Mouse (Mus musculus) spleen, embryonic (tissue): ENCODE measurements around the gene H2-M10.4.
"Not testable (repeated sequence)": the region's sequence is repeated elsewhere in the genome, so short reads cannot be mapped to it uniquely, and the experiment has no call there.

Experiments
- CTCF ChIA-PET: fragments of 350-600 bp; sonication (Branson Sonifier 250); formaldehyde crosslinking; loops from one replicate; lab custom pipeline; 2022; lab: Charles Lee

Gene H2-M10.4

DNA sequence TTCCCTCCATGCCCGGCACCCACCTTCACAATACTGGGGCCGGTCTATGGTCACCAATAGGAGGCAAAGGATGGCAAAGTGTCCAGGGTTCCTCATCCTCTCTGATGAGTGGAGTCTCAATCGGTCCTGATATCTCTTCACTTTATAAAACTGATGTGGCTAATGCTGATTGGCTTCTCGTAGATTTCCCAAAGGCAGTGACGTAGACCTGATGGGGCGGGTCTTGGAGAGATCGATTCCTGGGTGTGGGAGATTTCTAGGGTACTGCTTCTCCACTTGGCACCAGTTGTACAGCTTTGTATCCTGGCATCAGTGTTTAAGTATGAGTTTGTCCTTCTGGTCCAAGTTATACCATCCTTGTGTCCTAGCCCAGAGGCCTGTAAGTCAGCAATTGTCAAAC lies at the start of gene H2-M10.4:
Gene H2-M10.4 (minus strand): TSS at position 101 of the 400 bp plus-strand sequence.
- CTCF ChIA-PET, result no interaction called here

DNA sequence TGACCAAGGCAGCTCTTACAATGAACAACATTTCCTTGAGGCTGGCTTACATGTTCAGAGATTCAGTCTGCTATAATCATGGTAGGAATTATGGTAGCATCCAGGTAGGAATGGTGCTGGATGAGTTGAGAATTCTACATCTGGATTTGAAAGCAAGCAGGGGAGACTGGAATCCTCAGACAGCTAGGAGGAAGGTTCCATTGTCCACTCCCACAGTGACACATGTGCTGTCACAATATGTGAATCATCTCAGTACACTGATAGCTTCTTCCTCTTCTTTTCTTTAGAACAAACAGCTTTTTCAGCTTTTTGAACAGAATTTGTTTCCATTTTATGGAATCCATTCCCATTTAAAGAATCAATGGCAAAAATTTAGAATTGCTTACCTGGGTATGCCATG lies 41.8 kb upstream of the H2-M10.4 start:
- CTCF ChIA-PET, result no interaction called here

DNA sequence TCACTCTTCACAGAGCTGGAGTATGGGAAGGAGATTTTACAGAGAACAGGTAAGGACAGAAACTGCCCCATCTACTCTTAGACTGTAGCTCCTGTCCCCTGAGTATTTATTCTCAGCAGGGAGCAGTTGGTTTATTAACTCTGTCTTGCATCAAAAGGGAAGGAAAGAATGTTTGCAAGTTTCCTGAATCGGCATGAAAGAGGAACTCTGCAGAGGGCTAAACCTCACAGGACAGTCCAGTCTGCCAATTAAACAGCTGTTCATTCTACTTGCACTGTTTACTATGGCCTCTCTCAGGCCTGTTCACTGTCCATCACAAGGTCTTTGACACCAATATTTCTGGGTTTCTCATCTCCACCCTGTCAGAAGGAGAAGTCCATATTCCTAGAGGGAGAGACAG lies 38.3 kb upstream of the H2-M10.4 start:
- CTCF ChIA-PET, result no interaction called here

DNA sequence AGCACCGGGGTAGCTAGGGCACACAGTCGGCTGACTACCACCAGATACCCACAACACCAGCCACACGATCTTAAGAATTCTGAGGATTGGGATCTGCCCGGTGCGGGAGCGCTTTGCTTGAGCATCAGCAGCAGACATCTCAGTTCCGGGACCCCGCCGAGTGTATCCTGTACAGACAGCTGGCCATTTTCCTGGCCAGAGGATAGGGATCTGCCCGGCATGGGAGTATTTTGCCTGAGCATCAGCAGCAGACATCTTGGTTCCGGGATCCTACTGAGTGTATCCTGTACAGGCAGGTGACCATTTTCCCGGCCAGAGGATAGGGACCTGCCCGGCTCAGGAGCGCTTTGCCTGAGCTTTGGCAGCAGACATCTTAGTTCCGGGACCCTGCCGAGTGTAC lies 26.0 kb upstream of the H2-M10.4 start:
- CTCF ChIA-PET, result not testable (repeated sequence)

DNA sequence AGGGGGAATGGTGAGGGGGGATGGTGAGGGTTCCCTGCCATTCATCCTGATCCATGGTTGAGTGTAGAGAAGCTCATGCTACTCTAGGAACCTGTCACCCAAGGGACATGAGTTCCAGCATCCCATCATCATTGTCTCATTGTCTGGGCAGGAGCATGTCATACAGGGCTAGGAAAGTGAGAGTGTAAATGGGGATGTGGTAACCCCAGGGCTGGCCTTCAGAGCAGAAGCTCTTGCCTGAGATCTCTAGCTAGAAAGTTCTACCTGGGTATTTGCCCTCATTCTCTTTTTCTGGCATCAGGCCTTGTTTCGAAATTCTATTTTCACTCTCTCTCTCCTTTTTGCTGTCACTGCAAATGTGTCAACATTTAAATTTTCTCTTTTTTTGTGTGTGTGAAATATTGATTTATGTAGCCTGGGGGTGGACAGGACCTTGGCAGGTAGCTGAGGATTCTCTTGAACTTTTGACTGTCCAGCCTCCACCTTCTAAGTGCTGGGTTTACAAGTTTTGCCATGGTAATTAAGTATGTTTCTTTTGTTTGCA lies 24.6 kb upstream of the H2-M10.4 start:
- CTCF ChIA-PET, result no interaction called here

DNA sequence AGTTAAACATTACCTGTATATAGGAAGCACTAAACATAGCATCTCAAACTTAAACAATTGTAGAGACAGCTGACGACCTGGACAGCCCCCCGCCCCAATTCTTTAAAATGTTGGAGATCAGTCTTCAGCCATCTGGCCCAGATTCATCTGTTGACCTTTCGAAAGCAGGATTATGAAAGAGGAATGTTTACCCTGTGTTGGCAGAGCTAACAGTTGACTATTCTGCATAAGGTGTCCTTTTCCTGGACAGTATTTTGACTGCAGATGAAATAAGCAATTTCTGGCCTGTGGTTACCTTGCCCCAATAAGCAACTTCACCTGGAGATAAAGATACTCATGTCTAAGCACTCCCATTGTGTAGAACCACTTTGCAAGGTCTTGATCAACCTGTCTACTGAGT lies 21.7 kb upstream of the H2-M10.4 start:
- CTCF ChIA-PET, result no interaction called here

DNA sequence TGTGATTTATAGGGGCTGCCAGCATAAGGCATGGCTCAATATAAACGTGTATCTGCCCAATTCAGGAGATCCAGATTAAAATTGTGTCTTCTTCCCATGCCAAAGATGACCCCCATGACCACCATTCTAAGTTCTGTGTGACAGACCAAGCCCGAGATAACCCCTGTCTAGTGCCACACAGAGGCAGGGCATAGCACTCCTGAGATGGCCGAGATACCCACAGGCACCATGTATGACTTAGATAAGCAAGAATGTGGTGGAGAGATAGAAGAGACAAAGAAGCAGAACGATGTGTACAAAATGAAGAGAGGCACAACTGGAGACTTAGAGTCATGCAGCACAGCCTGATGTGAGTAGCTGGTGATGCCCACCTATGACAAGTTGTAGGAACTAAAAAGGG lies 5.9 kb downstream of the H2-M10.4 start:
- CTCF ChIA-PET, result no interaction called here

DNA sequence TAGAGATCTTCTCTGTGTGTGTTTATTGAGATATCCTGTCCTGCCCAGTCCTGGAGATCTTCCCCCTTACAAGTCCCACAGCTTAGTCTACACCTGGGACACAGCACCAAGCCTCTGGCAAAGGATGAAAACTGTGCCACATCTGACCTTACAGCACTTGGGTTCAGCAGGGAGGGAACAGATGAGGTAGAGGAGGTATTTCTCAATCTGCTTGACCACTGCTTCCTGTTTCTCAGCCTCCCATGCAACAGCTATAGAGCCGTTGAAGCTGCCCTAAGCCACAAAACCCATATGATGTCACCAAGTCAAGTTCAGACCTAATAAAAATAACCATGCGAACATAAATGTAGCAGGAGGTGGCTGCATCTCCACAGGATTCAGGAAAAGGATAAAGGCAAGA lies 30.7 kb downstream of the H2-M10.4 start:
- CTCF ChIA-PET, result no interaction called here

DNA sequence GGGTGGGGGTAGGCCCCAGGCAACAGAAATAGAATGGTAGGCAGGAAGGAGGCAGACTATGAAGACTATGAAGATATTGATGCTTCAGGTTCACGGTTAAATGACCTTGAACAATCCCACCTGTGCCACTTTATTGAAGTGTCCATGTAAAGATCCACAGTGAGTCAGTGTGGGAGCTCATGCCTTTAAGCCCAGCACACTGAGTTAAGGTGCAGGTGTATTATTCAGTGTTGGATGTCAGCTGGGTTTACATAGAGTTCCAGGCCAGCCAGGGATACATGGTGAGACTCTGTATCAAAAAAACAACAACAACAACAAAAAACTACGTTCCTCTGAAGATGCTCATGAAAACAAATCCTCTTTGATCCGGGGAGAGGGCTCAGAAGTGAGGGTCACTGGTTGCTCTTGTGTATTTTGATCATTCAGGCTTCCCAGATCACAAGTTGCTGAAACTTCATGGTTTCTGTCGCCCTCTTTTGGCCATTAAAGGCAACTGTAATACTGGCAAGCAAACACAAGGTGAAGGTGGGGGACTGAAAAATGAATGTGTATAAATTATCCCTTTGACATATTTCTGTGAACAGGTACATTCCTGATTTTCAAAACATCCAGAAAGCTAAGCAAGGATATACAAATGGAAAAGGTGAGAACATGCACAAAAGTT lies 43.9 kb downstream of the H2-M10.4 start:
- CTCF ChIA-PET, result interaction anchor here (0.6 kb wide), 1 partner anchor 175 kb away, joined by 4 read pairs; no protein-coding TSS in a partner anchor

DNA sequence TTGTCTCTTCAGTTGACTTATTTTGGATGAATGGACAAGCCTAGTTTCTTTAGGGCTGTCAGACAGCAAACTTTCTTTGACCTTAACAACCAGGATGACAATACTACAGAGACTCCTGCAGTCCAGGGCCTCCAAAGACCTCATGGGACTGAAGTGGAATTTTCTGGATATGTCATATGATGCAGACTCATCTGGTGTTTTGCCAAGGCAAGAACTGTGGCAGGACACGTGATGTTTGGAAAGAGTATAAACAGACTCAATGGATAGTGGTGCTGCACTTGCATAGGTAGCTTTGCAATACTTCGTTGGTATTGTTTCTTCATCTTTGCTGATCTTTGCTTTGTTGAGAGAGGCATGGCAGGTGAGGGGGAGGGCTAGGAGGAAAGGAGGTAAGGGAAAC lies 44.7 kb downstream of the H2-M10.4 start:
- CTCF ChIA-PET, result no interaction called here

DNA sequence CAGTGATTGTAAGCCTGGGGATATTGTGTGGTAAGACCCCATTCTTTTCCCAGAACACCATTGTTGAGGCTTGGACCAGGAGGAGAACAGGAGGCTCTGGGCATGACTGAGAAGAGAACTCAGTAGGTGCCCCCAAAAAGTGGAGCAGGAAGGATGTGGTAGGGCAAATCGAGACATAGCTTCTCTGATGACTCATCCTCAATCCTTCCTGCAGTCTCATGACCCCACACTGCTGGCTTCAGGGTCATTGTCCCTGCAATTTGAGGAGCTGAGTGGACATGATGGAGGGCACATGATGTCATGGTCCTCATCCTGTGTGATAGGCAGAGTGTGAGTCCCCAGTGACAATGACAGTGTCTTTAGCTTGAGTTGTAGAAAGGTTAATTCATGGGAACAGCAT lies 46.7 kb downstream of the H2-M10.4 start:
- CTCF ChIA-PET, result no interaction called here

DNA sequence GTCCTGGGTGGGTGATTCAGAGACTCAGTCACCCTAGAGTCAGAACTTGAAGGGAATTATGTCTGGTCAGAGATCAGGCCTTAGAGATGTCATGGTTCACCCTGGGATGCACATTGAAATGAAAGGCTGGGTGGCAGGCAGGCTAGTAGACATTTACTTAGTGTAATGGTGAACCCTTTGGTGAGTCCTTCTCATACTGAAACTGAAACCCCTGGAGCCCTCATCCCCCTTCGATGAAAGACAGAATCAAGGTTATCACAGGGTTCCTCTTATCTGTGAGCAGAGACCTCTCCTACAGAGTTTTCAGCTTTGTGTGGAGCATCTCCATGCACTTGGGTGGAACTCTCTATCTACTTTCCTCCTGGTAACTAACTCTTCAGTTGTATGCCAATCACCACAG lies 47.8 kb downstream of the H2-M10.4 start:
- CTCF ChIA-PET, result no interaction called here
